Mouse (Mus musculus) T-helper 2 cell (primary cell): ENCODE measurements around the gene Olfr1443.
"Not testable (repeated sequence)": the region's sequence is repeated elsewhere in the genome, so short reads cannot be mapped to it uniquely, and the experiment has no call there.

ENCODE experiments used
- in situ Hi-C: fragments of 300-600 bp; cut with MboI, MseI; formaldehyde crosslinking; loops from one replicate; pipeline ENCODE4 v1.15.1; 2025; ENCODE audit warnings: high pct_unique_total_duplicates

Olfr1443 gene

DNA sequence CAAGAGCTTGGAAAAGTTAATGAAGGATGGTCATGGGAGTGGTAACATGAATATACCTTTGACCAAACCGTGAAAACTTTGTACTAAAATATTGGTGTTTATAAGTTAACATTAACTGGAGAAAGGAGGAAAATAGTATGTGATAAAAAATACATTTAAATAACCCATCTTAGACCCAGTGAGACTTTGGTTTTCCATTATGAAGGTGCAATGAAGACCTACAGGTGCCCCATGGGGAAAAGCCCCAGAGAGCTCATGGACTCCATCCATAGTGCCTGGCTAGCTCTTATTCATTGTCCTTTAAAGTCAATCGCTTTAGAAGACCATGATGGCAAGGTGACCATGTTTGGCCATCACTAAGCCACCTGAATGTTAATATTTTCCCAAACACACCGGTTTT, at the start of gene Olfr1443:
Gene Olfr1443 (plus strand): TSS at position 301 of the 400 bp plus-strand sequence.
- in situ Hi-C loops = no loop called here

DNA sequence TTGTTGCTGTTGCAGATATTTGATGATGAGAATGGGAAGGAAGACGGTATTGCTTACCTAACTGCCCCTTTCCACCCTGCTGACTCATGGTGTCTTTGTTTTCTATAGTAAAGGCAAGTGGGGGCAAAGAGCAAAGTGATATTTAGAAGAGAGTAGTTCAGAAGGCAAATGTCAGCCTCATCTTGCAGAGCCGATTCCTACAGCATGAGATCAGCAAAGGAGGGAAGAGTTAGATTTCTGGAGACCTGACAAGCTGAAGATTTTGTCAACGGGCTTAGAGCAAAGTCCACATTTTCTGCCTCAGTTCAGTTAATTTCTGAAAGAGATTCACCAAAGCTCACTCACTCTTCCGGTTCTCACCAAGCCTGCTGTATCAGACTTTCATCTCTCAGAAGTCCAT, 44.7 kb upstream of the Olfr1443 start, which contains the start of gene Glyat:
Gene Glyat (plus strand): TSS at position 133 of the 400 bp plus-strand sequence.
- in situ Hi-C loops = no loop called here

DNA sequence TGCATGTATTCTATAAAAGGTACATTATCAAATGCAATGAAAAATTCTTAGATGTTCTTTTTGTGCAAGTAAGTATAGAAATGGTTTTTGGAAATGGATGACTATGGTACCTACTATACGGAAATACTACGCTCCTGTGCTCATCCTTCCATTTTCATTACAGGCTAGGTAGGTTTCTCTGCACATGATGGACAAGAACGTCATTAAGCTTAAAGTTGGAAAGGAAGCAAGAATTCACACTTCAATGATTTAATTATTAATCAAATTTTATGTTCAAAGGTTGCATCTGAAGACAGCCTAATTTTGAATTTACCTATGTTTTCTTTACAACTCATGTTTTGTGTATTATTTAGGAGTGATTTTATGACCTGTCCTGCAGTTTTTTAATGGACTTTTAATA, 43.7 kb upstream of the Olfr1443 start:
- in situ Hi-C loops = no loop called here

DNA sequence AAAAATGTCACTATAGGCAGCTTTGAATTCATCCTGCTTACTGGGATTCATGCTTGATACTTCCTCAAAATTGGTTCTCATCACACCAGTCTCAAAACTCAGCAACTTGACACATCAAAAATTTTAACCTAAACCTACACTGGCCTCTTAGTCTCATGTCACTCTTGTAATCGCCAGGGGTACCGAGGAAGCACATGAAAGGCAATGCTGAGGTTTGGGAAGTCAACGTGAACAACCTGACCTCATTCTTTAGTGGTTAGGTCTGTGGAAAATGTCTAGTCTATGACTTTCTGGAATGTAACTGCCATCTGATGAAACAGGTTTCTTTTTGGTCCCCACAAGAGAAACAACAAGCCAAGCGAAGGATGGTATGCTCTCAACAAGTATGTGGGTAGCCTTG, 42.9 kb upstream of the Olfr1443 start:
- in situ Hi-C loops = no loop called here

DNA sequence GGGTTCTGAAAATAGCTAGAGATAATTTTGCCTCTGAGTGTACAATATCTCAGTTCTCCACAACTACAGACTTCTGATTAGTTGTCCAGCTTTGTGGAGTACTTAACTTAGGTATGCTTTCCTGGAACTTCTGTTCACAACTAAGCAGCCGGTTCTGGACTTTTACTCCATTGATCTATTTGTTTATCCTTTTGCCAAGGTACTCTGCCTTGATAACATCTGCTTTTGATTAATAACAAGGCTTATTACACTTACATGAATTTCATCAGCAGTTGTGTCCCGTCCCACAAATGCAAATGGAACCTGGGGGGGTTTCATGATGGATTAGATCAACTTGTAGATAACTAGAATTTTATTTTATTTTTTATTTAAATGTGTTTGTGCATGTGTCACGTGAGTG, 41.0 kb upstream of the Olfr1443 start:
- in situ Hi-C loops = no loop called here

DNA sequence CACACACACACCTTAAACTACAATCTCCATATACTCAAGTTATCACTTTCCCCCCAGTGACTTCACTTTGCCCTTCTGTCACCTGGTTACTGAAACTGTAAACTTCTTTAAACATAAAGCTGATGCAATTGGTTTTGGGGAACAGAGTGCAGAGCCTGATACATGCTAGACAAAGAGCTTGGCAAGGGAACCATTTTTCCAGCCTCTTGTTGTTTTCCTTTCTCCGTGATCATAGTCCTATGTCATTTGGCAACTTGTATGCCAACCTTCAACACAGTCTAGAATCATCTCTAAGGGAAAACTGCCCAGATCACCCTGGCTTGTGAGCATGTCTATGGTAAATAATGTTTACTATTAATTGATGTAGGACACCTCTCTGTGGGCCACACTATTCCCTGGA, 39.9 kb upstream of the Olfr1443 start:
- in situ Hi-C loops = no loop called here

DNA sequence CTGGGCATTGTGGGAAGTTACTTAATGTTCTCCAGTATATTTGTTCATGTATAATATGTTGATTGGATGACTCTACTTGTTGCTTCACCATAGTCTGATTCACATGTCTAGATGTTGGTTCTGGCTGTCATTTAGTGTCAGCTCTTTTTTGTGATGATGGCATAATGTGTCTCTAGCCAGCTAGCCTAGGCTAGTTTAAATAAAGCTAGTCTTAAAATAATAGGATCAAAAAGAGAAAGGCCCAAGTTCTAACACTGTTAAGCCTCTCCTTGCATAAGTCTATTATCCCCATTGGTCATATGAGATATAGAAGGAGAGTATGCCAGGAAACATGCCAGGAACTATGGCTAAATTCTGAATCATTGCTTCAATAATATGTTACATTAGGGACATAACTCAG, 28.4 kb upstream of the Olfr1443 start:
- in situ Hi-C loops = no loop called here

DNA sequence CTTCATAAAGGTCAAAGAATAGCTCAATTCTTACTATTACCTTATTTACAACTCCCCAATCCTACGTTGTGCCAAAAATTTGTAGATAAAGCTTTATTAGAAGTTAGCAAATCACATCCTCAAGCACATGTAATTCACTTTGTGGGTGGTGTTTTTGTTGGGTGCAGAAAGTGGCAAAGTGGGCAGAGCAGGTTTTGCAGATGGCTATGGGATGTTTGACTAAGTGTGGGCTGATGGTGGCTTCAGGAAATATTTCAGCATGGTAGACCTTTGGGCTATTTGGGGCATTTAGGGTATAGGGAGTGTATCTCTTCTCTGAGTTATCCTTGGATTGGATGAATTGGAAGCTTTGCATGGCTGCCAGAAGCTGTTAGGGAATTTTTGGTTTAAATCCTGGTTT, 11.8 kb upstream of the Olfr1443 start:
- in situ Hi-C loops = no loop called here

DNA sequence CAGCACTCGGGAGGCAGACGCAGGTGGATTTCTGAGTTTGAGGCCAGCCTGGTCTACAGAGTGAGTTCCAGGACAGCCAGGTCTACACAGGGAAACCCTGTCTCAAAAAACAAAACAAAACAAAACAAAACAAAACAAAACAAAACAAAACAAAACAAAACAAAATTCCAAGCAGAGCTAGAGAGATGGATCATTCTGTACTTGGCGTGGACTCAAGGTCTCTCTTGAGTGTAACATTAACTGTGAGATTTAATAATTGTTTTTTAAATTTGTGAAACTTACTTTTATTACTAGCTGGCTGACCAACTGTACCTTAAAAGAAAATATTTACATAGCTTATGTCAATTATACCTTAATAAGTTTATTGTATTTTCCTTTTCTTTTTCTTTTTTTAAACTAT, 9.3 kb upstream of the Olfr1443 start:
- in situ Hi-C loops = not testable (repeated sequence)

DNA sequence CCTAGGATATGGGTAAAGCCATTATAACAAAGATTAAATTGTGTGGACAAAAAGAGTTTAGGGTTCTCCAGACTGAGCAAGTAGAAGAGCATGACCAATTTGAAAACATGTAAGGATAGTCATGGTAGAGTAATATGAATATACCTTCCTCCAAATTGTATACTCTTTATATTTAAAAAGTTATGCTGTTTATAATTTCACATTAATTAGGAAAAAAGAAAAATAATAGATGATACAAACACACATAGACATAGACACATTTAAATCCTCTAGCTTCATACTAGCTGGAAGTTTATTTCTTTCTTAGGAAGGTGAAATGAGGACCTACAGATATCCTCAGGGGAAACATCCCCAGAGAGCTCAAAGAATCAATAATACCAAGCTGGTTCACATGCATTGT, 7.8 kb upstream of the Olfr1443 start, which contains the start of gene Olfr1442:
Gene Olfr1442 (plus strand): TSS at position 301 of the 400 bp plus-strand sequence.
- in situ Hi-C loops = no loop called here

DNA sequence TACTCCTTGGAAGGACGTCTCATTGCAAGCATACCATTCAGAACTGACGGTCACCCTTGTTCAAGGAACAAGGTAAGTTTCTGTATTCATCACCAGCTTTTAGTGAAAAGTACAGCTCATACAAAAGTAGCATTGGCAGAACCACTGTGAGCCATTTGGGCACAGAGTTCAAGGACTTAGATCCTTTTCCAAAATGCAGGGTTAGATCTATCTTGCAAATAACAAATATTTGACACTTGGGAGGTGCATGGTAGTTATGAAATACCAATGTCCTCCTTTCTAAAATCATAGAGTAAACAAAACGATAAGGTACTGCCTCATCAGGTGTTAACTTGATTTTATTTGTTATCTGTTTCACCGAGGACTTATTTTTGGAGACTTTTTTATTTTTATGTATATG, 6.9 kb upstream of the Olfr1443 start:
- in situ Hi-C loops = no loop called here

DNA sequence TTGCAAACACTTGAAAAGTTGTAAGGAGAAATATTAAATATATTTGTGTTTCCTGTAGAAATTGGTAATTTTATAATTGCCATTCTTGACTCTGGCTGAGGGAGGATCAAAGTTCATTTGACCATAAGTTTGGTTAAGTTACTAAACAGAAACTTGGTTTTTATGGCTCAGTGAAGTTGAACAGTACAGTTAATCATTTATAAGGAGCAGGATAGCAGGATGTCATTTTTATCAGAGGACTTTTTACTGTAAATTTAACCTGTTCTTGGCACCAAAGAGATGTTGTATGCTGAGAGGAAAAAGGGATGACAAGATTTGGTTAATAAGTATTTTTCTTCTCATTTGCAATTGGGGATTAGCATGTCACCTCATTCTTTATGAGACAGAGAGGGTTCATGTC, 6.7 kb downstream of the Olfr1443 start:
- in situ Hi-C loops = no loop called here

DNA sequence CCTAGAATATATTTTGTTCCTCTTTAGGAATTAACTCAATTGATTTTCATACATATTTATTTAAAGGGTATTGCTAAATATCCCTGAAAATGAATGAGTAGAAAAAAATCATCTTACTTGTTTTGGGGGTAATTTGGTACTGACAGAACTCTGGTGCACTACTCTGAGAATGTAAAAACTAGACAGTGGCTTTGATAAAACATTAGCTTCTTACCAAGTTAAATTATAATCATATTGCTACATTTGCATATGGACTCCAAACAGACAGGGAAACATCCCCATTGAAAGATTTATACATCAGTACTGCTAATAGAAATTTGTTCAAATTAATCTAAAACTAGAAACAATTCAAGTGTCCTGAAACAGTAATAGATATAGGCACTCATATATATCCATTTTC, 7.3 kb downstream of the Olfr1443 start:
- in situ Hi-C loops = no loop called here

DNA sequence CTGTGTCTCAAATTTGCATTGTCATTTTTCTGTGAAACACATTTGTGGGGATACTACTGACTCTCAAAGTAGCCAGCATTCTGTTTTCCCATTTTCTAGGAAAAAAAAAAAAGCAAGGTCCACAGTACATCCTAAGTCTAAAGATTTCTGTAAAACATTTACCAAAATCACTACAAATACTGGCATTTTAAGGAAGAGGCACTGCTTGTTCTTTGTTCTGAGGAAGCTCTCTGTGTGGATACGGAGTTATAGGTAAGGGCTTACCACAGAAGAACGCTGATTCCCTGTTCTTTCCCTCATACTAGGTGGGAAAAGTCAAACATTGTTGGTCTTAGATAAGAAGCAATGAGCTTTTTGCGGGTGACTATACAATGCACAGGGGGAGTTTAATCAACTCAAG, 17.7 kb downstream of the Olfr1443 start, which contains the start of gene Keg1:
Gene Keg1 (plus strand): TSS at position 197 of the 400 bp plus-strand sequence.
- in situ Hi-C loops = no loop called here

DNA sequence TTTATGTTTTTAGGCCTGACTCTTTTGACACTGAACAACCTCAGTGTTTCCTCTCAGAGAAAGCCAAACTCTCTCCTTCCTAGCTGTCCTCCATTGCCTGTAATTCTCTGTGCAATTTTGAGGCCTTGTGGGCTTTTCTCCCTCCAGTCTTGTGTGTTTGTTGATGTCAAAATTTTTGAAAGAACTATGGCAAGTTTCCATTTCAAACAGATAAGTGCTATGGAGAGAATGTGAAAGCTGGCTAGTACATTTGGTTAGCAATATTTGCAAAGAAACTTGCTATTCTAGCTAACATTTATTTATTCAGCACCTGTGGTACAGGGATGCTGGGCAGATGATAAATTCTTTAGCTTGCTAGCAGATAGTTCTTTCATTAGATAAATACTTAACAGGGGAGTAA, 18.3 kb downstream of the Olfr1443 start:
- in situ Hi-C loops = no loop called here

DNA sequence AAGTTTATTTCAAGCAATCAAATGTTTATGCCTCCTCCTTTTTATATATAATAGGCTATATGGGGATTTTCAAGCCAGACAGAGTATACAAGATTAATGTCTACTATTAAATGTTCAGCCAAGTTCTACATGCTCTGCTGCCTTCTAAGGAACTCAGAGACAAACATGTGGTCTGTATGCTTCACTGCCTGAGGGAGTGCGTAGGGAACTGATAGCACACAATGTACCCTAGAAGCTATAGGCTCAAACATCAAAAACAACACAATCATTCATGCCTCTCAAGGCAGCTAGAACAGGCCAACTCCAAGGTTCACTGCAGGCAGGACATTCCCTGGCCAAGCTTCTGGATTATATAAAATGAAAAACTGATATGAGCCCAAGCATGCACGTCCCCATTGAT, 30.5 kb downstream of the Olfr1443 start:
- in situ Hi-C loops = no loop called here

DNA sequence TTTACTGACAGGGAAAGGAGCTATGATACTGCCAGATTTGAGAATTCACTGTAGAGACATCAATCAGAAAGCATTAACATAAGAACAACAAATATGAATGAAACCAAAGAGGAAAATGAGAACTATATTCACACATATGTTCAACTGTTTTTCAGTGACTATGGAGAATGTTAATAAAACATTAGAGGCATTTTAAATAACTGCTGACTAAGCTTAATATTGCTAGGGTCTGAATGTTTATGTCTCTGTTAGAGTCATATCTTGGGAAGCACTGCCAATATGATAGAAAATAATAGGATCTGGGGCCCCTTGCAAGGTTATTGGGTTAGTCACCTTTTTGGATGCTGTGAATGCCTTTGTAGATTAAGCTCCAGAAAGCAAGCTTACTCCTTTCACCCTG, 31.1 kb downstream of the Olfr1443 start:
- in situ Hi-C loops = no loop called here

DNA sequence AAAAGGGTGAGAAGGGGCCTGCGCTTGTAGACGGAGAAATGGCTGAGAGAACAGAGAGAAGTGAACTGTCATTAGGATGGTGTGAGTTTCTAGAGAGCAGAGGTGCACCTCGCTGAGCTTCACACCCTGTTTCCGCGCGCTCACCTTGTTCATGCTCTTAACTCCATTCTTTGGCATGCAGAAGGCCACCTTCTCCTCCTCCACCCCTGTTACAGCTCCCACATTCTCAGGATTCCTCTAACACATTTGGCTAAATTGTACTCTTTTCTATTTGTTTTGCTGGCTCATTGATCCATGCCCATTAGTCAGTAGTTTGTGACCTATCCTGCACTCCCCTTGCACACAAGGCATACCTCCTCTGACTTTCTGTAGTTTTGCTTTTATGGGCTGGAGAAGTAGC, 41.3 kb downstream of the Olfr1443 start:
- in situ Hi-C loops = no loop called here

DNA sequence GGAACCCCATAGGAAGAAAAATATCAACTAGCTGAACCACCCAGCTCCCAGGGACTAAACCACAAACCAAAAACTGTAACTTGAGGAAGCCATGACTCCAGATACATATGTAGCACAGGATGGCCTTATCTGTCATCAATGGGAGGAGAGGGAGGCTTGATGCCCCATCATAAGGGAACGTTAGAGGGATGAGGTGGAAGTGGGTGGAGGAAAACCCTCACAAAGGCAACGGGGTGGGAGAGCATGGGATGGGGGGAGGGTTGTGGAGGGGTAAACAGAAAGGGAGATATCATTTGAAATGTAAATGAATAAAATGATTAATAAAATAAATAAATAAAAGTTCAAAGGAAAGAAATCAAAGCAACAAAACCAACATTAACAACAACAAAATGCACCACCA, 42.6 kb downstream of the Olfr1443 start:
- in situ Hi-C loops = no loop called here

DNA sequence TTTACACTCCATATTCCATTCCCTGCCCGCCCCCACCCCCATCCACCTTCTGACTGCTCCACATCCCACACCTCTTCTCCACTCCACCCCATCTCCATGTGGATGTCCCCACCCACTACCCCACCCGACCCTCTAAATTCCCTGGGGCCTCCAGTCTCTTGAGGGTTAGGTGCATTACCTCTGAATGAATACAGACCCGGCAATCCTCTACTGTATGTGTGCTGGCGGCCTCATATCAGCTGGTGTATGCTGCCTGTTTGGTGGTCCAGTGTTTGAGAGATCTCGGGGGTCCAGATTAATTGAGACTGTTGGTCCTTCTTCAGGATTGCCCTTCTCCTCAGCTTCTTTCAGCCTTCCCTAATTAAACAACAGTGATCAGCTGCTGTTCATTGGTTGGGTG, 43.0 kb downstream of the Olfr1443 start:
- in situ Hi-C loops = not testable (repeated sequence)

DNA sequence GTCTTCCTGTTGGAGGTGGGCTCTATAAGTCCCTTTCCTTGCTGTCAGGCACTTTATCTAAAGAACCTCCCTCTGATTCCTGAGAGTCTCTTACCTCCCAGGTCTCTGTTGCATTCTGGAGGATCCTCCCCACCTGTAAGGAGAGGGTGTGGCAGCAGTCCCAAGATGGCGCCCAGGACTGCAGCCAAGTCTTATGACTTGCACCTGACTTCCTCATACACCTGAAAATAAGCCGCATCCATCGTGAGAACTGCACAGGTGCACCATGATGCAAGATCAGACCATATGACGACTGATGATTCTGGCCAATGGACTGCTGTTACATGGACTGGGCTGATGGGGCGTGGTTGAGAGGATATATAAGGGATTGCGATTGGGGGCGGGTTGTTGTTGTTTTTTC, 43.7 kb downstream of the Olfr1443 start:
- in situ Hi-C loops = not testable (repeated sequence)

DNA sequence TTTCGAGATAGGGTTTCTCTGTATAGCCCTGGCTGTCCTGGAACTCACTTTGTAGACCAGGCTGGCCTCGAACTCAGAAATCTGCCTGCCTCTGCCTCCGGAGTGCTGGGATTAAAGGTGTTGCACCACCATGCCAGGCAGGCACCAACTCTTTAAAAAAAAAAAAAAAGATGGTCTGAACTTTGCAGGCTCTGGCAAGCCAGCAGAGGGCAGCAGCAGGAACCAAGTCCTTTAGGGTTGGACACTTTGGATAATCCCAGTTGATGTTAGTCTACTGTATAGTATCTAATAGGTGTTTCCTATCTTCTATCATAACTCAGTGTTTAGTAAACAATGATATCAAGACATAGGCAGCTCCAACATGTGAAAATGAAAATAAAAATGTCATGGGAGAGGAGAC, 44.4 kb downstream of the Olfr1443 start:
- in situ Hi-C loops = no loop called here

DNA sequence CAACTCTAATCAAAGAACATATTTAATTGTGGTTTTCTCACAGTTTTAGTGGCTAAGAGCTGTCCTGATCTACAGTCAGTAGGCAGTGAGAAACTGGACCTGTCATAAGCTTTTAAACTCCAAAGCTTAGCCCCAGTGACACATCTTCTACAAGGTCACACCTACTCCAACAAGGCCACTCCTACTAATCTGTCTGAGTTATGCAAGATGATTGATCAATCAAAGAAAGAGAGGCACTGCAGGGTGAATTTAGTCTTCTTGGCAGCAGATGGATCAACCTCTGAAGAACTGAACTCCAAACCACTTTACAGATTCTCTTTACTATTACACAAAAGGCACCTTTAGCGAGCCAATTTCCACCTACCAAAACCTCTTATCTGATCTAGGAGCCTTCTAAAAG, 47.9 kb downstream of the Olfr1443 start:
- in situ Hi-C loops = no loop called here

DNA sequence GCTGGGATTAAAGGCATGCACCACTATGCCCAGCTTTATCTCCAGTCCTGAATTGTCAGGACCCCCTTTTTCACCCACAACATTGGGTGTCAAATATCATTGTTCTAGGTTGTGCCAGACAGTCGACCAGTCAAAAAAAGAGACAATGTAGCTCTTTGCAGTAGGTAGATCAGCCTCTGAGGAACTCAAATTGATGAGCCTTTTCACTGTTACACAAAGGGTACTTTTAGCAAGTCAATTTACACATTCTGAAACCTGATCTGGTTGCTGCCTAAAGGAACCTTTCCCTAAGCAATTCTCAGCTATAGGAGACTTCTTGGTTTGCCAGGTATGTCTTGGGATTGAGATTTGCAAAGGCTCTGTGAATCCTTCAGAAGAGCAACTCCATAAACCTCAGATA, 53.1 kb downstream of the Olfr1443 start:
- in situ Hi-C loops = no loop called here

DNA sequence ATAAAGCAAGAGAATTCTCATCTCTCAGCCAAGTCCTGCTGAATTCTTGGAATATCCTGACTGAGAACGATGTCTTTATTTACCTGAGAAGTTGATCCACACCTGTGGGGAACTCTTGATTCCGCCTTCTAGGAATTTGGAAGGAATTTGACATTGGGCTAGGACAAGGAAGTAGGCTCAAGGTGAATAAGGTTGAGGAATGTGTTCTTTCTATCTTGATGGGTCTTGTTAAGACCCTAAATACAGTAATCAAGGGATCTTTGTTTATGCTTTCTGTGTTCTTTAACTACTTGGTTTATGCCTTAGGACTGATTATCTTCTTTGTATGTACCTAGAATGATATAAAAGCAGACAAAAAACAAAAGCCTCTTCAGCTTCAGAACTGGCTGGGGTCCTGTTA, 54.0 kb downstream of the Olfr1443 start:
- in situ Hi-C loops = no loop called here
